Mouse (Mus musculus): ENCODE measurements around the gene Galnt16. TPM values are rescaled to one million over a fixed set of nuclear protein-coding genes. Genes with fewer than 3 reads are reported as not detected.

Gene Galnt16
- 100 to 1,000 TPM; 192 to 196 TPM for total RNA-seq (2021)
- long read RNA-seq, full-length matches to known transcripts, result 164 of 219 reads
- long read RNA-seq, partial matches to known transcripts, result 26 of 219 reads
- long read RNA-seq, other reads (novel, unspliced or antisense), result 29 of 219 reads

DNA sequence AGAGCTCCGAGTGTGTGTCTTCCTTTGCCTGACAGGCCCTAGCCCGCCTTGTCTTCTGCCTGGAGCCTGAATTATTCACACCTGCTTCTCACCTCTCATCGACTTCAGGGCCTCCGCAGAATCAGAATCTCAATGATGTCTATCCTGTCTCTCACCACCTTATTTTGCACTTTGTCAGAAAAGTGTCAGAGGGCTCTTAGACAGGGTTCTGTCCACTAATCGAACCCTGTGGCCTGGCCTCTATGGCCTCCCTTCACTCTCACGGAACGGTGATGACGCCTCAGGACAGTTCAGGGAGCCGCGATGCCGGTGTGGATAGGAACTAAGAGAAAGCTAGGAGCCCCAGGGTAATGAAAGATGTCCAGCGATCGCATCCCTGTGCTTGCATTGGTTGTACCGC, at the start of gene Galnt16:
Gene Galnt16, plus strand, starts transcription at position 301 of the 400 bp plus-strand sequence.
- DNase-seq (ENCODE audit: low spot score in 2 of 2), result no peak

DNA sequence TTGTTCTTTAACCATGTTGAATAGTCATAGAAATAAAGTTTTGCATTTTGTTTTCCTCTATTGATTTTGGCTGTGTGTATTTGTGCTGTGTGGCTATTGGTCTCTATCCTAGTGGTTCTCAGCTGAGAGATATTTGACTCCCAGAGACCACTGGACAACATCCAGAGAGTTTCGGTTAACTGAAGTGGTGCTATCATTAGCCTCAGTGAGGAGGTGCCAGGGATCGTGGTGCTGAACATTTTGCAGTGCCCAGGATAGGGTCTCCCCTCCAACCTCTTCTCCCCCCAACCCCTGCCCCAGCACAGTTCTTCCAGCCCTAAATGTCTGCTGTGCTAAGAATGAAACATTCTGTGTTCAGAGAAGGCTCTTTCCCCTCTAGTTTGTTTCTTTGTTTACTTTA, 47.9 kb upstream of the Galnt16 start:
- no peak for DNase-seq (ENCODE audit: low spot score in 2 of 2)

DNA sequence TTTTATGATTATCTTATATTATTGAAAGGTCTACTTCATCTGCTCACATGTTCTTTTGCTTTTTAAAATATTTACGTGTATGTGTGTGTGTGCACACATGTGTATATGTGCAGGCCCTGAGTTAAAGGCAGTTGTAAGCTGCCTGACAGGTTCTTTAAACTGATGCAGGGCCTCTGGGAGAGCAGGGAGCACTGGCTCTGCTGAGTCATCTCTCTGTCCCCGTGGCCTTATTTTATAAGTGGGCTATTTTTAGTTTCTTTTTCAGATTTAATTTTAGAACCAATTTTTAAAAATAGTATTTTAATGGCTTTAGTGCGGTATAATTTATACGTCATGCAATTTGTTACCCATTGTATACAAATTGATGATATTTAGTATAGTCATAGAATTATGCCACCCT, 46.2 kb upstream of the Galnt16 start:
- DNase-seq (ENCODE audit: low spot score in 2 of 2), result no peak

DNA sequence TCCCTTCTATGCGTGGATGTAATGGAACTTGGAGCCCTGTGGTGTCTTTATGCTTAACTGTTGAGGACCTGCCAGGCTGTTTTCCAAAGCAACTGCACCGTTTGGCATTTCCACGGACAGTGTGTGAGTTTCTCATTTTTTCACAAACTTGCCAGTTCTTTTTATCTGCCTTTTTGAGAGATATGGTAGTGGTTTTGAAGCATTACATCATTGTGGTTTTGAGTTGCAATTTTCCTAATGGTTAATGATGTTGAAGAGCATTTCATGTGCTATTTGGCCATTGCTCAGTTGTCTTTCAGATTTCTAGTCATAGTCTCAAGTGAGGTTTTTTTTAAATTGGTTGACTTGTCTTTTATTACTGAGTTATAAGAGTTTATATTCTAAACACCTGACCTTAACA, 44.3 kb upstream of the Galnt16 start:
- DNase-seq (ENCODE audit: low spot score in 2 of 2), result no peak

DNA sequence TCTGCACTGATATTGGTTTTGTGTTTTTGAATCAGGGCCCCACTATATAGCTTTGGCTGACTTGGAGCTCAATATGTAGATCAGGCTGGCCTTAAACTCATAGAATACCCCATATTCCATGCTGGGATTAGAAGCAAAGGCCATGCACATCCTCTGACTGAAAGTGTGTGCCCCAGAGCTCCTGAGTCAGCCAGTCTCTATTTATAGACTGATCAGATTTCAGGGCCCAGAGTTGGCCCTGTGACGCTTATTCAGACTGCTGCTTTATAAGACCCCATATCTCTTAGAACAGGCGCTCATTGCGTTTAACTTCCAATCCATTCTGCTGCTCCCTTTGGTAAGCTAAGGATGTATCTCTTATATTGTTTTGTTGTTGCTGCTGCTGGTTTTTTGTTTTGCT, 38.1 kb upstream of the Galnt16 start:
- no peak for DNase-seq (ENCODE audit: low spot score in 2 of 2)

DNA sequence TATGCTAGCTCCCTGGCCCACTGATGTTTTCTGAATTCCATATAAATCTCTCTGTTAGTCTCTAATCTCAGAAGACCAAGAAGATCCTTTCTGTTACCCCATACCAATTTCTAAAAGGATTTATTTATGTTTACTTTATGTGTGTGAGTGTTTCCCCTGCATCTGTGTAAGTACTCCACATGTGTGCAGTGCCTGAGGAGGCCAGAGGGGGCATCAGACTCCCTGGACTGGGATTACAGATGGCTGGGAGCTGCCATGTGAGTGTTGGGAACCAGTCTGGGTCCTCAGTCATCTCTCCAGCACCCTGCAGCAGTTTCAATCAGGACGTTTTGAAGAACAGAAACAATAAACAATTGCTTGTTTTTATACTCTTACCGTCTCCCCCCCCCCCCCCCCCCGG, 34.7 kb upstream of the Galnt16 start:
- no peak for DNase-seq (ENCODE audit: low spot score in 2 of 2)

DNA sequence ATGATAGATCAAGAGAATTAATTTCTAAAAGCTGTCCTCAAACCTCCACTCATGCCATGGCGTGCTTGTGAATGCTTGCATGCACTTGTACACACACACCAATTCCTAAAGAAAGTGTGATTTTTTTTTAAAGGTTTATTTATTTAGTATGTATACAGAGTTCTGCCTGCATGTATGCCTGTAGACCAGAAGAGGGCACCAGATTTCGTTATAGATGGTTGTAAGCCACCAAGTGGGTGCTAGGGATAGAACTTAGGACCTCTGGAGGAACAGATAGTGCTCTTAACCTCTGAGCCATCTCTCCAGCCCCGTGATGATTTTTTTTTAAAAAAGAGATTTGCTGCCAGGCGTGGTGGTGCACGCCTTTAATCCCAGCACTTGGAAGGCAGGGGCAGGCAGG, 24.8 kb upstream of the Galnt16 start:
- no peak for DNase-seq (ENCODE audit: low spot score in 2 of 2)

DNA sequence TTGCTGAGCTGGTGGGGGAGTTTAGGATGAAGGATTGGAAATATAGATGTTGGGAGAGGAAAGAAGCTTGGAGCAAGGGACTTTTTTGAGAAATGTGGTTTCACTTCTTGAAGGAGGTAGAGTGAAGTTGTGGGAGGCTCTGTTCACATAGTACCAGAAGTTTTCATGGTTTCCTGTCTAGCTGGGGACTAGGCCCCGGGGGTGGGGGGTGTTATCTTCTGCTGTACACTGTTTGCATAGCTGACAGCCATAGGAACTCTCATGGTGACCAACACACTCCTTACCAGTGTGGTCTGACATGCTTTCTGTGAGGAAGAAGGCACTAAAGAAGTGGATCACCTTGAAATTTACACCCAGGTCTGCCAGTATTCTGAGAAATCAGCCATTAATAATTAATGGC, 22.4 kb upstream of the Galnt16 start:
- DNase-seq (ENCODE audit: low spot score in 2 of 2), result no peak

DNA sequence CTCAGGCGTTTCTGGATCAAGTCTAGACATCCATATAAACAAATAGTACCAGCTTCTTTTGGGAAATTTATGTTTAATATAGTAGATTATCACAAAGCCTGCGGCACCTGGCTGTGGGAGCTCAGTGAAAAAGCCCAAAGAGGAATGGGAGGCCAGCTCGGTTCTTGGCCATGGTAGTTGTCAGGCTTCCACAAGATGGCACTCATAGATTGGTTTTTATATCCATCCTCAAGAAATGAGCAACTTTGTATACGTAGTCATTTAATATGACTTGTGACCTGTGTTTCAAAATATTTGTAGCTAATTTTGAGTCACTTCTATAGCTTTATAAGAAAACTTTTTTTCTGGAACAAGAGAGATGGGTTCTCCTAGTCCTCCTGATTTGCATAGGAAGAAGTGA, 19.7 kb upstream of the Galnt16 start:
- DNase-seq (ENCODE audit: low spot score in 2 of 2), result no peak

DNA sequence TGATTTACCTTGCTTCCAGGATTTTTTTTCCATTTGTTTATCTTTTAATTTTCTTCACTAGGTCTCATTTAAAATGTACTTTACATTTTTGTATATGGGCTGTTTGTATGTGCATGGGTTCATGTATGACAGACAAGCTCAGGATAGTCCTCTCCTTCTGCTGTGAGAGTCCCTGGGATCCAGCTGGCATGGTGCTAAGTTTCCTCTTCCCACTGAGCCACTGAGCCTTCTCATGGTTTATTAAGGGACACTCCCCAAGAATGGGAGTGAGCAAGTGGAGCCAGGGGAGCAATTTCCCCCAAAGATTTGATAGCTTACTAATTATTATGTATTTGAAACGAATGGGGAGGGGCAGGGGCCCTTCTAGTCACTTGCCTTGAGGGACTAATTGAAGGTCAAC, 17.6 kb upstream of the Galnt16 start:
- DNase-seq (ENCODE audit: low spot score in 2 of 2), result no peak

DNA sequence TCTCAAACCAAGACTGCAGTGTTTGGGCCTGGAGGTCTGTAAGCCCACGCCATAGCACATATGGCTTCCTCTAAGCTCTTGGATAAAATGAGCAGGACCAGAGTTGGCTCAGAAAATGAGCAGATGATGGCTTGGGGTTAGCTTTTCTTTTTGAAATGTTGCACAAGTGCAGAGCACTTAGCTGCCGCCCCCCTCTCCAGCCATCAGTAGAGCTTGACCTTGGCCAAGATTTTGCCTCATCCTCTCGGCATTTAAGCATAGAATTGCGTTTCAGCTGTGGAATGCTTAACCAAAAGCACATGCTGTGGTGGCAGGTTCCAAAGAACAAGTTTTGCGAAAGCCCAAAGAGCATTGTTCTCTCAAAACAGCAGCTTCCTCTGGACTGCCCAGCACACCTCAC, 13.4 kb upstream of the Galnt16 start:
- DNase-seq (ENCODE audit: low spot score in 2 of 2), result no peak

DNA sequence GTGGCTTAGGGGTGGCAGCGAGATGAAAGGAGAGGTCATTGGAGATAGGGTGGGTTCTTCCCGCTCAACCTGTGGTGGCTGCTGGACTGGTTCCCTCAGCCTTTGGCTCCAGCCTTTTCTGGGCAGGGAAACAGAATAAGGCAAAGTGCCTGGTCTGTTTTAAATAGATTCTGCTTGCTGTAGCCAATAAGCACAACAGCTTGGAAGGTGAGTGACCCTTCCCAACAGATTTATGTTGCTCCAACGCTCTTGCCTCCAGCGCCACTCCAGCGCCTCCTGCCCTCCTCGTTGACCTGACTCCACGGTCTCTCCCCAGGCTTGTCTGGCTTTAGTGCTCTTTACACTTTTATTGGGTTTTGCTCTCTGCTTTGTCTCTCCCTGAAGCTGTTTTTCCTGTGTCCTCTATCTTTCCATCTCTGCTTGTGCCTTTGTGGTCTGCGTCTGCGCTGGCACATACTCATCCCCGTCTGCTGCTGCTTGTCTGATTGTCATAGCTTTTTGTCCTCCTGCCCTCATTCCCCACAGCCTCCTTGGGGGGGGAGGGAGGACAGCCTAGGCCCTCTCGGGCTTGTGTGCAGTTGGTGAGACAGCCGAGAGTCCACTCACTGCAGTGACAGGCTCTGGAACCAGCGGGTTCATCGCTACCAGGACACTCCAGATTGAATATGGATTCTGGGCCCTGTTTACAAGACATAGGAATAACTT, 10.9 kb upstream of the Galnt16 start:
- no peak for DNase-seq (ENCODE audit: low spot score in 2 of 2)

DNA sequence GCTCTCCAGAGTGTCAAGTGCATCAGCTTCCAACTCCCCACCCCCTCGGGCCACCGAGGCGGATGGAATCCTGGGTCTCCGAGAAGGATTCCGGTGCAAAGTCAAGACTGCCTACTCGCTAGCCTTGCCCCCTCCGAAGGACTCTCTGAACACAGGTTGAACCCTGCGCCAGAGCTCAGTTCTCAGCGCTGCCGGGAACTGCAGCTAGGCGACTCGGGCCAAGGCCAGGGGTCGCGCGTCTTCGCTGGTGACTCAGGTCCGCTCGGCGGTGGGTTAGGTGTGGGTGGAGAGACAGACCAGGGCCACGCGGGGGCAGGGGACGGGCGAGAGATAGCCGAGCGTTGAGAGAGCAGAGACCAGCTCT, 298 bp downstream of the Galnt16 start:
- DNase-seq (ENCODE audit: low spot score in 2 of 2), result no peak

DNA sequence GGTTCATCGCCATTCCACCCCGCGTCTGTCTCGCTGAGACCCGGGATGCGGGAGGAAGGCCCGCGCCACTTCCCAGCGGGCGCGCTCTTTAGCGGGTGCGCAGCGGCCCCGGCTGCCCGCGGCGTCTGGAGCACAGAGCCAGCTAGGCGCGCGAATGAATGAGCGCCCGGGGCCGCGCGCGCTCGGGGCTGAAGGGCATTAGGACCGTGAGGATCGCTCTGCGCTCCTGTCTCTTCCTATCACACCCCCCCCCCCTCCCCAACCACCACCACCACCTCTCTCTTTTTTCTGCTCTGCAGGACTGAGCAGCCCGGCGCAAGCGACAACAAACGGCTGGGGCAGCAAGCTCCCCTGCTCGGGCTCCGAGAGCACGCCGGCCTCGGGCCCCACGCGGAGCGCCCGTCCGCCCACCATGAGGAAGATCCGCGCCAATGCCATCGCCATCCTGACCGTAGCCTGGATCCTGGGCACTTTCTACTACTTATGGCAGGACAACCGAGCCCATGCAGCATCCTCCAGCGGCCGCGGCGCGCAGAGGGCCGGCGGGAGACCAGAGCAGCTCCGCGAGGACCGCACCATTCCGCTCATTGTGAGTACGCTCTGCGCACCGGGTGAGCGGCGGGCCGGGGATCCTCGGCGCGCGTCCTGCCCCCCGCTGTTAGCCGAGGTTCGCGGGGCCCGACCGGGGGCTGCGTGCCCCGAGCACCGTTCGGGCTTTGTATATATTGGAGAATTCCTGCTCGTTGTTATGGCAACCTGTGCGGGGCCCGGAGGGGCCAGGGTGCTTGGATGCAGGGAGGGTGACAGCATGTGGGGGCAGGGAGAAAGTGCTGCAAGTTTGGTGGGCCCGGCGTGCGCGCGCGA, 912 bp downstream of the Galnt16 start:
- DNase-seq (ENCODE audit: low spot score in 2 of 2), result peak in 1 of 2 experiments; percentile 76

DNA sequence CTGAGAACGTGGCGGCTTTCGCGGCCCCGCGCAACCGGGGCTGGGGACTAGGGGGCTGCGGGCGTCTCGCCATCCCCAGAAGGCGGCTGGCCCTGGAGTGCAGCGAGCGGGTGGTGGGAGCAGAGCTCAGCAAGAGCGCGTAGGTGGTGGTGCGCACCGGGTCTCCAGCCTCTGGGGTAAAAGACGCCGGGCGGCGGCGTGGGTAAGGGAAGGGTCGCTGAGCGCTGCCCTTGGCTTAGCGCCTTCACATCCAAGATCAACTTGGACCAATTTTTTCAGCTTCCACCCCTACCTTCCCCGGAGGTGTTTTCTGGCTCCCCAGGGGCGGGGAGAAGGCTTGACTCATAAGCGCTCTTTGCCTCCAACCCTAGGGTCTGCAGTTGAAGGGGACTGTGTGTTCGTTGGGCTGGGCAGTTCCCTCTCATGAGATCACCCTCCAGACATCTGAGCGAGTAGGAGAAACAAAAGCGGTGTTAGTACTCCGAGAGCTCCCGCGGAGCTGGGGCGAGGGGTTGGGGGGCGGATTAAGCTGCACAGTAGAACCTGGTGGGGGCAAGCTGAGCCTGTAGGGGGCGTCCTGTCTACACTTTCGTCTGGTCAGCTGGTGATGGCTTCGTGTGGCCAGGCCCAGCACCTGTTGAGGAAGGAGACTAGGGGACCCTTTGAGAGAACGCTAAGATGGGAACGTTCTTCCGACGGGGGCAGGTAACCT, 1.7 kb downstream of the Galnt16 start:
- DNase-seq (ENCODE audit: low spot score in 2 of 2), result peak; percentile 50 to 86

DNA sequence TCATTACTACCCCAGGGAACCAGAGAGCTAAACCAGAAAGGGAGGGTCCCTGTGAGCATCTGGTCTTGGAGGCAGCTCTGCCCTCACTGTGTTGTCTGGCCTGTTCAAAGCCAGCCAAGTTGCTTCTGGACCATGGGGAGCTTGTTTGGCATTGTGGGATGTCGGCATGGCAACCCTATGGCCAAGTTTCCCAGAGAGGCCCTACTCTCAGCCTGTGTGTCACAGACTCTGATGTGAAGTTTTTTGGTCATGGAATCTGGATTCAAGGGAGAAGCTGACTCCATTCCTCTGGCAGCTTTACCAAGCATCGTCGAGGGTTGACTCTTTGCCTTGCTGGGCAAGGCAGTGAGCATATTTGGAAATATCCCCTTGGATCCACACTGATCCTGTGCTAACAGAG, 3.9 kb downstream of the Galnt16 start:
- DNase-seq (ENCODE audit: low spot score in 2 of 2), result no peak

DNA sequence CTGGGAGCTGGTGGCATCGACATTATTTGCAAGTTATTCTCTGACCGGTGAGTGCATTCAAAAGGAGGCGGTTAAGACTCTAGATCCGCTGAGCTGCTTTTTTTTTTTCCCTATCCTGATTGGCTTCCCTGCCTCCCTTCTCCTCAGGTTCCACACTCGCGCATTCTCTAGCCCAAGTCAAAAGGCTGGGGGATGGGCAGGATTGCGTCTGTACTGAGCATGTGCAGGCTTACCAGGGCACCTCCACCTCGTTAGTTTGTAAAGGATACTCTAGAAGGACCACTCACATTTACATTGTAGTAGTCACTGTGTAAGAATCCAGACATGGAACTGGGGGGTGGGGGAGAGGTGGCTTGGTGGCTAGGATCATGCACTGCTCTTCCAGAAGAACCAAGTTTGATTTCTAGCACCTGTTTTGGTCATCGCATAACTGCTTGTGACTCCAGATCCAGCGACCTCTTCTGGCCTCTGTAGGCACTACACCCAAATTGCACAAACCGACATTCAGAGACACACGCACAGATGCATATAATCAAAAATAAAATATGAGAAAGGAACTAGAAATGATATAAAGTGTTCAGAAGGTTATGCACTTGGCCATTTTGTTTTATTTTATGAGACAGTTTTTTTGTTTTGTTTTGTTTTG, 6.3 kb downstream of the Galnt16 start:
- no peak for DNase-seq (ENCODE audit: low spot score in 2 of 2)

DNA sequence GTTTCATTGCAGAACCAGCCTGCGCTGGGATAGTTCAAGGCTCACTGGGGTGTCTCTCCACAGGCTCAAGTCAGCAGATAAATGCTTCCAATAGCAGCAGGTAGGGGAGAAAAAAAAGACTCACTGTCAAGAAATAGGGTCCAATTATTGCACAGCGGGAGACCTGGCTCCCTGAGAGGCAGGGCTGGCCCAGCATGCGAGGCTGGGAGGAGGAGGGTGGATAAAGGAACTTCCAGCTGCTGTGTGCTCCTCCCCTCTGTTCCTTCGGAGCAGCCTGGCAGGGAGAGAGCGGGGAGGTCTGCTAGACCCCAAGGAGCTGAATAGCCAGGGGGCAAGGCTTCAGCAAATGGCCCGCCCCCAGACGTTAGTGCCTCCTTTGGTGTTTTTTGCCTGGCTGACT, 7.4 kb downstream of the Galnt16 start:
- peak in 1 of 2 experiments; percentile 45 for DNase-seq (ENCODE audit: low spot score in 2 of 2)

DNA sequence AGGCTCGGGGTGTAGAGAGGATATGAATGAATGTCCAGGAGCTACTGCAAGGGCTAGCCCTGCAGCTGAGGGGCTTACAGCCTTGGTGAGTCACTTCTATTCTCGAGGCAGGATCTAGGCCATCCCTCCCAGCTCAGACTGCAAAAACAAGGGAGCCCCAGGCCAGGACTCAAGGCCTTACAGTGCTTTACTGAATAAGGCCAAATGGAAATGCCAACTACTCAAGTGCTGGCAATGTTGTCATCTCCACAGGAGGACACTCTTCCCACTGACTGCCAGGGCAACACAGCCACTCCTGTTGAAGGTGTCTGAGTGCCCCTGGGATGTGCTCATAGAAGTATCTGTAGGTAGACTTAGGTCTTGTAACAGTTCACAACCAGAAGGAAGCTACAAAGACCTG, 8.4 kb downstream of the Galnt16 start:
- DNase-seq (ENCODE audit: low spot score in 2 of 2), result no peak

DNA sequence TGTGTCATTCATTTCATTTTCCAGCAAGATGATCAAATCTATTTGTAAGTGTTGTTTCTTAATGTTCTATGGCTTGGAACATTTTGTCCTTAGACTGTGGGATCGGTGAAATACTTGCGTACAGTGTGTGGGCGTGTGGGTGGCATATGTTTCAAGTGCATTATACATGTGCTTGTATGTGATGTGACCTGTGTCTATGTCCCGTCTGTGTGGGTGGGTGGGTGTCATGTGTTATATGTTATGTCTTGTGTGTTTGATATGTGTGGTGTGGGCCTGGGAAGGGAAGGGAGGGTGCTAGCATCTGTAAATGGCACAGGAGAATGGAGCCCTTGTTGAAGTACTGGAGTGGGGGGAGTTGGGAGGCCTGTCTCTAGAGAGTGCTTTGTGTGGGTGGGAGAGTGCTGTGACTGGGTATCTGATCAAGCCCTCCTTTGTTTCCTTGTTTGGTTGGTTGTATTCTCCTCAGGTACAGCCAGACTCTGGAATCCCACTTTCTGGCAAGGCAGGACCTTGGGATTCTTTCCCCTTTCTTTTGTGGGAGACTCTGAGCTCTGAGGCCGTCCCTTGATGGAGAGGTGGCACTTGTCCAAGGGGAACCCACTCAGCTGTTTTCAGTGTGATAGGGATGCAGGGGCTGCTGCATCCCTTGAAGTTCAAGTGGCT, 9.8 kb downstream of the Galnt16 start:
- peak in 1 of 2 experiments; percentile 74 for DNase-seq (ENCODE audit: low spot score in 2 of 2)

DNA sequence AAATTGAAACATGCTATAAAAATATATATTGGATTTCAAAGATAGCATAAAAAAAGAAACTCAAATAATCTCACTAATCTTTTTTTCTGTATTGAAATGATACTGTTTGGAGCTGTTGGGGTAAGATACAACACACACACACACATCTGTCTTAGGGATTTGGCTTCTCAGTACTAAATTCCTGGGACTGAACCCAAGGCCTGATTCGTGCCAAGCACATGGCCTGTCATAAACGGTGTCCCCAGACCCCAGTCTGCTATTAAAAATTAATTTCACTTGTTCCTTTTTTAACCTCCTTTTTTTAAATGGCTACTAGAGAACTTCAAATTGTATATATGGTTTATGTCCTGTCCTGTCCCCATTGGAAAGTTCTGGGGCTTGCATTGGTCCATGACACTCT, 12.0 kb downstream of the Galnt16 start:
- no peak for DNase-seq (ENCODE audit: low spot score in 2 of 2)
